ENCODE assay signal across 11 mouse cellular contexts in the genomic region with DNA sequence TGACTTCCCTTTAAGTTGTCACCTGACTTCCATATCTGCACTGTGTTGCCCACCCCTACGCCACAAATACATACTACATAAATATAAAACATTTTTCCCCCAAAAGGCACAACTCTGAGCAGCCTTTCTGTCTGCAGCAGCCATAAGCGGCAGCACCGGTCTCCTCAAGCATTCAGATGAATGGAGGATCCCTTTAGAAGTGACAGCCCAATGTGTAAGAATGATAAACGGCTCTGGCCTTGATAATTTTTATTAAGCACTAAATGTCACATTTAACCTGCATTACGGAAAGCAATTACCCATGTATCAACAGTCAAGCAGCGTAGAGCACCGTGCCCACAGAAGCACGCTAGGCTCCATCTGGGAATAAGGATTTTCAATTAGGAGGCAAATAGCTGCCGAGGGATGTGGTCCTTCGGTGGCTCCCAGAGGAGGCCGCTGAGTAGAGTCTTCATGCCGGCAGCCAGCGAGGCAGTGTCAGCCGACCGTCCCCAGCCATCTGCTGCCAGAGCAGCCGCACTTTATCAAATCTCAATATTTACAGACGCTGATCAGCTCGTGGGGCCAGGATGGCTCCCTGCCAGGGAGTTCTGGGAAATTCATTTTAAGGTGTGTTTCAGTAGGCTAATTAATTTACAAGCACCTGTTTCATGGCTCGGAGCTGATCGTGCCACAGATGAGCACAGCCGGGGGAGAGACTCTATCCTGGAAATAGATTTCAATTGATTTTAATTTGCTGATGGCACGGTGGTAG.
DNase-seq lines count a peak whose midpoint lies in the region; ATAC-seq lines count a peak whose summit lies in the region.
"Had no signal": no experiment of that assay in that cellular context is flagged by ENCODE, and none has a peak within 500 bp of the region (broad histone marks: within the 10 kb centered on the region; RNA-seq: fewer than 3 reads in every experiment).

No protein-coding gene starts in this region.

- peak; percentile 2 for DNase-seq in cerebellum, adult 11 months
- peak; percentile 12 to 25 for DNase-seq in right cerebral cortex, adult 2 months (ENCODE audit: low spot score in 2 of 2)
- no peak for DNase-seq in right cerebral cortex, adult 18-20 months
- DNase-seq in layer of hippocampus, postnatal 14 days (ENCODE audit: low spot score in 2 of 2), result peak; percentile 21 to 47
- no peak for DNase-seq in liver
- DNase-seq: lung, adult 18-20 months; spleen, adult 18-20 months; thymus, postnatal 4 days had no signal

- ATAC-seq in cerebellum, adult (ENCODE audit: insufficient number of reproducible peaks, low FRiP score, low TSS enrichment), result no peak
- no peak for ATAC-seq in activated CD4-positive, CD25-positive, alpha-beta regulatory T cell, adult 4 months
- no peak for ATAC-seq in granulocyte monocyte progenitor cell, adult 5-6 weeks (replicated peaks; ENCODE audit: poor library complexity, severe bottlenecking)

Comparison
In these comparisons a context has a peak if more than half of its experiments do, and no peak if none do; other contexts are left out.
1. DNase-seq: peak in cerebellum, adult 11 months (single experiment), right cerebral cortex, adult 2 months (2 of 2) and layer of hippocampus, postnatal 14 days (2 of 2); none in right cerebral cortex, adult 18-20 months (single experiment) and liver (single experiment).